Mouse (Mus musculus): Measurements from ENCODE around the gene Nsmce3. TPM values are rescaled to one million over a fixed set of nuclear protein-coding genes. Genes with fewer than 3 reads are reported as not detected.

Gene Nsmce3
- polyA plus RNA-seq, 1 experiment from 2014 or later = 9.7 TPM

DNA sequence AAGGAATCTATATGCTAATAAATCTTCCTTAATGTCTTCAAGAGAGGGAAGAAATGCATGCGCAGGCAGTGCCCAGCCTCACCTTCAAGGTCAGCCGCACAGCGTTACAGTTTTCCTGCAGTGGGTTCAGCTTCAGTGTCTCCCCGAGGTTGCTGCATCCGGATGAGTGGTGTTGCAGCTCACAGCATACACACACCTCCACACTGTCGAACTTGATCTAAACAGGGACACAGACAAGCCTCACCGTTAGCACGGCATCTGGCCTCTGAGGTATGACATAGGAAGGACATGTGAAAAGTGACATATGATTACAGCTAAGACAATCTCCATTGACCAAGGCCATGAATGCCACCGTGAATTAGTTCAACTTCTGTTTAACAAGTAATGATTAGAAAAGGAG lies 53.1 kb downstream of the Nsmce3 start:
- no peaks in the 10 kb centered on the region for H3K27me3 ChIP-seq
- H3K36me3 ChIP-seq = no peaks in the 10 kb centered on the region
- H3K27ac ChIP-seq (replicated peaks) = peak overlapping the region; percentile 42
- WGBS = 73% methylated on average over 9 of the region's 9 CpGs
- no peak overlapping the region for H3K9ac ChIP-seq
- H3K4me2 ChIP-seq = no peak overlapping the region
- no peaks in the 10 kb centered on the region for H3K9me3 ChIP-seq
- H3K4me1 ChIP-seq (replicated peaks) = peaks cover 5% of the 10 kb centered on the region; the same call in 1 of the 2 replicates
- no peak overlapping the region for H3K4me3 ChIP-seq
- no peak for ATAC-seq (ENCODE audit: low read depth)

Data from neural tube, embryonic 13.5 days (tissue).